Mouse (Mus musculus) stomach, postnatal 0 days (tissue): ENCODE measurements around the gene Nfyb.

Experiments used
- CTCF ChIP-seq: IDR thresholded peaks from 2 replicates; pipeline ENCODE4 v1.5.1; 2016; ENCODE audit warnings: antibody characterized with exemption, low read depth, mild to moderate bottlenecking, moderate library complexity
- EP300 ChIP-seq: optimal IDR thresholded peaks from 2 replicates; pipeline ENCODE3; 2016; ENCODE audit warnings: antibody characterized with exemption

DNA sequence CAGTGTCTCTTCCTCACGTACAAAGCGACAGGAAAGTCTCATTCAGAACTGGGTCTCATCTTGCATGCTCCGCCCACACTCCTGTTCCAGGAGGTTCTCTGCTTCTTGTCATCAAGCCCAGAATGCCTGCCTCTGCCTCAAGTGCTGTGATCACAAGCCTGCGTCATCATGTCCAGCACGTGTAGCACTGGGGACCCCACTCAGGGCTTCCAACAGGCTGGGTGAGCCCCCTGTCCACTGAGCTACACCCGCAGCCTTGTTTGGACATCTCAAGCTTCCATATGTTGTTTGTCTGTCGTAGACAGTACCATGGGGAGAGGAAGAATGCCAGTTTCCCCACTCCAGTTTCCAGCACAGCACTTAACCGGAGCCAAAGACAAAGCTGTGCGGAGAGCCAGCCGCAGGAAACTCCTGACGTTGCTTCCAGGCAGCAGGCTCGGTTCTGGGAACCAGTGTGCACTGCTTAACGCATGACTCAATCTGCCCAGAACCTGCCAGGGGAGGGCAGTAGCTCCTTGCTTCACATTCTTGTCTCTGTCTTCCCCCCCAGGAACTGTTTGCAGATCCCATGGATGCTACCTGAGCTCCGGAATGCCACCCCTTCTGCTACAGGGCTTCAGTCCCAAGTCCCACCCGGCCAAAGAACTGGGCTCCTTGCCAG, 31.3 kb upstream of the Nfyb start:
- no peak for TF ChIP-seq EP300
- TF ChIP-seq CTCF, result peak; percentile 73
